Mouse (Mus musculus) kidney, postnatal 36 days (tissue): ENCODE measurements around the gene Pgam5.

Source experiments
- DNase-seq, 2 experiments: peaks; one replicate each; pipeline ENCODE4 v3.0.0; 2021 to 2022; ENCODE audit warnings: mixed read lengths in 2 of 2

Gene Pgam5

DNA sequence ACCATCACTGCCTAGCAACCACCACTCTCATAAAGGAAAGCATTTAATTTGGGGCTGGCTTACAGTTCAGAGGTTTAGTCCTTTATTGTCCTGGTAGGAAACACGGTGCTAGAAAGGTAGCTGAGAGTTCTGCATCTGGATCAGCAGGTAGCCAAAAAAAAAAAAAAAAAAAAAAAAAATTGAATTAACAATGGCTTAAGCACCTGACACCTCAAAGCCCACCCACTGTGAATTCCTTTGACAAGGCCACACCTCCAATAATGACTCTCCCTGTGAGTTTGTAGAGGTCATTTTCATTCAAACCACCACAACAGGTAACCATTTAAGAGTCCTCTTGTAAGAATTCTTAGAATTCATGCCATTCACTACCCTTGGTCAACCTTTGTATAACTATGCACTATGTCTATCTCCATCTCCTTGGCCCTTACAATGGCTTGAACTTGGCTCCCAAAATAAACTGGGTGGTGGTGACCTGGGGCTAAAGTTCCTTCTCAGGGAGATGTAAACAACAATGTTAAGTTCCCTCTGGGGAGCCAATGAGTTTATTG is 42.3 kb downstream of the Pgam5 start:
- no peak for DNase-seq

- DNase-seq = no peak
These were observed 44.7 kb downstream of the Pgam5 start for GRCm38 (mm10) chr5:110225056-110225455.

DNA sequence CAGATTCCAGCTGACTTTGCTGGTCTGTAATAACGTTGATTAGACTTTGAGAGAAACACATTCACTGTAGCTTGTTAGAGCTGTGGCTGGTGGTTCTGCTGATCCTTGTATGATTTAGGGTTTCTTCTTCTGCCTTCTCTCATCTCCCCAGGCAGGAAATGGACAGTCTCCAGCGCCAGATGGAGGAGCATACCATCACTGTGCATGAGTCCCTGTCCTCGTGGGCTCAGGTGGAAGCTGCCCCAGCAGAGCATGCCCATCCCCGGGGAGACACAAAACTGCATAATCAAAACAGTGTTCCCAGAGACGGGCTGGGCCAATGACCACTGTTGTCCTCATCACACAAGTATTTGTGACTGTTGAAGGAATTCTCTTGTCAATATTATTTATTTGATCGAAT is 47.0 kb downstream of the Pgam5 start:
- DNase-seq = no peak

- no peak for DNase-seq
These were observed 49.4 kb downstream of the Pgam5 start for GRCm38 (mm10) chr5:110220331-110220730.

DNA sequence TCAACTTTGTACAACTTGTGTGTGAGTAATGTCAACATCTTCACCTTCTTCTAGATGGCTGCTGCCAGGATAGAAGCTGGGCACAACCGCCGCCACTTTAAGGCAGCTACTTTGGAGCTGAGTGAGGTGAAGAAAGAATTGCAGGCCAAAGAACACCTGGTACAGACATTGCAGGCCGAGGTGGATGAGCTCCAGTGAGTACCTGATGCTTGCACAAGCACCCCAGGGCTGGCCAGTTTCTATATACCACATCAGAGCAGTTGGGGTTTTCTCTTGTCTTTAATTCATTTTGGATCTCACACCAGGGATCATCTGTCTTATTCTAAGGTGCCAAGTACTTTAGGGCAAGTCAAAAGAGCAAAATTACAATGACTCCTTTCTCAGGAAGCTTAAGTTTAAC is 52.9 kb downstream of the Pgam5 start:
- no peak for DNase-seq

- no peak for DNase-seq
These were observed 58.4 kb downstream of the Pgam5 start for GRCm38 (mm10) chr5:110211312-110211711.
